Mouse (Mus musculus) C2C12 (cell line): ENCODE data around the gene Bcs1l.

Experiments used
- CTCF ChIP-seq: IDR thresholded peaks from one replicate; pipeline ENCODE4 v1.5.1; 2011; ENCODE audit not compliant: control insufficient read depth, insufficient read depth, insufficient read length
- MYOD1 ChIP-seq: IDR thresholded peaks from one replicate; pipeline ENCODE4 v1.6.1; 2011; ENCODE audit warnings: low read depth; ENCODE audit not compliant: control insufficient read depth, insufficient read length
- MYOG ChIP-seq: IDR thresholded peaks from one replicate; pipeline ENCODE4 v1.6.1; 2011; ENCODE audit not compliant: control insufficient read depth, insufficient read length; ENCODE audit errors: extremely low read depth
- USF1 ChIP-seq: IDR thresholded peaks from one replicate; pipeline ENCODE4 v1.6.1; 2011; ENCODE audit warnings: low read depth, mild to moderate bottlenecking, control low read depth, moderate library complexity

DNA sequence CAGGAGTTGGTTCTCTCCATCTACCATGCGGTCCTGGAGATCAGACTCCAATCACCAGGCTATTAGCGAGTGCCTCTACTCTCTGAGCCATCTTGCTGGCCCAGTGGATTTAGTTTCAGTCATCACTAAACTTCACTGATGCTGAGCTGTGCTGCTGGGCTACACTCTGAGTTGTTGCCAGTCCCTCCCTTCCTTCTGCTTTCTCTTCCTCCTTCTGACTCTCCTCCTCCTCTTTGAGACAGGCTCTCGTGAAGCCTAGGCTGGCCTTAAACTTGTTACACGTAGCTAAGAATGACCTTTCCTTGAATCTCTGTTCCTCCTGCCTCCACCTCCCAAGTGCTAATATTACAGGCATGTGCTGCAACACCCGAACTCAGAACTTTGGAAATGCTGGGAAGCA lies 29.0 kb upstream of the Bcs1l start:
- no peak for TF ChIP-seq CTCF
- TF ChIP-seq MYOD1: no peak
- TF ChIP-seq USF1: no peak
- TF ChIP-seq MYOG: no peak
